In genomic region chr14:52022244-52022708, GRCm38 (mm10) we compare ENCODE assay signal across 8 mouse cellular contexts. TPM values are rescaled to one million over a fixed set of nuclear protein-coding genes. Genes with fewer than 3 reads are reported as not detected.
DNase-seq lines count a peak whose midpoint lies in the region; ATAC-seq and TF ChIP-seq lines count a peak whose summit lies in the region.

No protein-coding gene starts in this region.

- no peaks in the 10 kb centered on the region for H3K9me3 ChIP-seq in hindbrain, embryonic 14.5 days (ENCODE audit: control insufficient read depth, low read length)
- H3K9me3 ChIP-seq in midbrain, embryonic 13.5 days = no peaks in the 10 kb centered on the region

- peak overlapping the region; percentile 71 for H3K27ac ChIP-seq in kidney, adult 2 months (ENCODE audit: insufficient read depth, low read depth, low read length)
- peak overlapping the region; percentile 55; the same call in 1 of the 2 replicates for H3K27ac ChIP-seq in bone marrow macrophage, adult 2 months (ENCODE audit: insufficient read depth, low read depth, low read length)
- peak overlapping the region; percentile 51; the same call in 1 of the 2 replicates for H3K27ac ChIP-seq in hindbrain, embryonic 14.5 days
- no peak overlapping the region for H3K27ac ChIP-seq in midbrain, embryonic 13.5 days

- ATAC-seq in hindbrain, embryonic 14.5 days (ENCODE audit: low FRiP score) = no peak
- no peak for ATAC-seq in midbrain, embryonic 13.5 days

- no peak overlapping the region for H3K9ac ChIP-seq in hindbrain, embryonic 14.5 days
- H3K9ac ChIP-seq in midbrain, embryonic 13.5 days (replicated peaks) = no peak overlapping the region

- H3K4me2 ChIP-seq in hindbrain, embryonic 14.5 days (replicated peaks) = peak overlapping the region; percentile 50
- peak overlapping the region; percentile 48; the same call in 1 of the 2 replicates for H3K4me2 ChIP-seq in midbrain, embryonic 13.5 days (replicated peaks)

- TF ChIP-seq CTCF in kidney, adult 2 months (conservative IDR thresholded peaks at IDR 0.05; ENCODE audit: insufficient read depth, insufficient read length, low read depth, low read length) = no peak
- TF ChIP-seq CTCF in bone marrow macrophage, adult 2 months (IDR thresholded peaks at IDR 0.05; ENCODE audit: low read depth, low read length) = no peak

- H3K27me3 ChIP-seq in kidney, adult 2 months (replicated peaks; ENCODE audit: control insufficient read depth, insufficient read depth, low read length) = no peaks in the 10 kb centered on the region
- H3K27me3 ChIP-seq in hindbrain, embryonic 14.5 days (ENCODE audit: control insufficient read depth, insufficient read depth, low read length) = no peaks in the 10 kb centered on the region
- H3K27me3 ChIP-seq in midbrain, embryonic 13.5 days = no peaks in the 10 kb centered on the region

- peaks cover 21% of the 10 kb centered on the region; the same call in 1 of the 2 replicates for H3K4me1 ChIP-seq in kidney, adult 2 months (ENCODE audit: control insufficient read depth, insufficient read depth, low read length)
- peaks cover 28% of the 10 kb centered on the region for H3K4me1 ChIP-seq in bone marrow macrophage, adult 2 months (ENCODE audit: control insufficient read depth, insufficient read depth, low read length)
- peaks cover 29% of the 10 kb centered on the region for H3K4me1 ChIP-seq in hindbrain, embryonic 14.5 days (replicated peaks; ENCODE audit: control insufficient read depth, insufficient read depth, low read length)
- H3K4me1 ChIP-seq in midbrain, embryonic 13.5 days (replicated peaks) = peaks cover 39% of the 10 kb centered on the region

- WGBS in kidney, adult 2 months = 55% methylated on average over 3 of the region's 3 CpGs
- WGBS in hindbrain, embryonic 14.5 days = 59% methylated on average over 3 of the region's 3 CpGs
- 41% methylated on average over 3 of the region's 3 CpGs for WGBS in midbrain, embryonic 13.5 days

- TF ChIP-seq POLR2A in kidney, adult 2 months (IDR thresholded peaks at IDR 0.05; ENCODE audit: low read depth, low read length) = no peak
- no peak for TF ChIP-seq POLR2A in bone marrow macrophage, adult 2 months (IDR thresholded peaks at IDR 0.05; ENCODE audit: borderline replicate concordance, low read depth, low read length)

- H3K4me3 ChIP-seq in kidney, adult 2 months (ENCODE audit: insufficient read depth, low read depth, low read length) = no peak overlapping the region
- peak overlapping the region; percentile 50; the same call in 1 of the 2 replicates for H3K4me3 ChIP-seq in bone marrow macrophage, adult 2 months (ENCODE audit: insufficient read depth, low read length)
- H3K4me3 ChIP-seq in hindbrain, embryonic 14.5 days (replicated peaks; ENCODE audit: low read length) = no peak overlapping the region
- no peak overlapping the region for H3K4me3 ChIP-seq in midbrain, embryonic 13.5 days (replicated peaks)

- intact Hi-C loops in left cerebral cortex, postnatal 4 days (cut with DNase I) = no loop called here

- DNase-seq in kidney, adult 2 months = no peak
- DNase-seq in kidney, postnatal 10 days = no peak
- no peak for DNase-seq in hindbrain, embryonic 14.5 days (ENCODE audit: low spot score)
- DNase-seq in left cerebral cortex, postnatal 4 days = no peak
- DNase-seq in adrenal gland, postnatal 36 days = no peak
- DNase-seq in cerebellum, adult 11 months = no peak

- H3K36me3 ChIP-seq in kidney, adult 2 months (ENCODE audit: control insufficient read depth, insufficient read depth, low read length) = no peaks in the 10 kb centered on the region
- no peaks in the 10 kb centered on the region for H3K36me3 ChIP-seq in hindbrain, embryonic 14.5 days (replicated peaks; ENCODE audit: control insufficient read depth, insufficient read depth)
- no peaks in the 10 kb centered on the region for H3K36me3 ChIP-seq in midbrain, embryonic 13.5 days

RNA-seq across cellular contexts. Expression of gene Zfp219, which starts 1.7 kb away (rescaled TPM):
- 43.2 and 61.8 TPM in 2 replicates for polyA plus RNA-seq in kidney, adult 2 months (2012; rRNA removed)
- polyA plus RNA-seq in bone marrow macrophage, adult 2 months (2012; ENCODE audit: insufficient read depth, insufficient read length, missing spikeins) = 31.2 and 43.5 TPM in 2 replicates
- 26.4 and 28.7 TPM in 2 replicates for polyA plus RNA-seq in hindbrain, embryonic 14.5 days (2014; fragmentation: Nextera tagmentation; extraction: Ambion mirVana)
- 56.0 and 63.6 TPM in 2 replicates for polyA plus RNA-seq in midbrain, embryonic 13.5 days (2015; fragmentation: Nextera tagmentation; extraction: Ambion mirVana)
- 10 to 100 TPM; 32.3 to 36.7 TPM for total RNA-seq in left cerebral cortex, postnatal 4 days (2021)
- 10 to 100 TPM; 51.9 to 62.1 TPM for total RNA-seq in adrenal gland, postnatal 36 days (2021)

RNA-seq across cellular contexts. Expression of gene Tmem253, which starts 6.8 kb away (rescaled TPM):
- polyA plus RNA-seq in kidney, adult 2 months (2012; rRNA removed) = 2.4 and 2.5 TPM in 2 replicates
- not detected in 2 replicates for polyA plus RNA-seq in bone marrow macrophage, adult 2 months (2012; ENCODE audit: insufficient read depth, insufficient read length, missing spikeins)
- 0.29 and 0.37 TPM in 2 replicates for polyA plus RNA-seq in hindbrain, embryonic 14.5 days (2014; fragmentation: Nextera tagmentation; extraction: Ambion mirVana)
- polyA plus RNA-seq in midbrain, embryonic 13.5 days (2015; fragmentation: Nextera tagmentation; extraction: Ambion mirVana) = 0.82 and 0.92 TPM in 2 replicates
- total RNA-seq in left cerebral cortex, postnatal 4 days (2021) = under 1 TPM in 1 of 2 experiments, not detected in 1; 0.38 TPM
- 1 to 10 TPM; 1.7 to 2.5 TPM for total RNA-seq in adrenal gland, postnatal 36 days (2021)

RNA-seq across cellular contexts. Expression of gene Olfr221, which starts 20.0 kb away (rescaled TPM):
- polyA plus RNA-seq in kidney, adult 2 months (2012; rRNA removed) = not detected in 2 replicates
- polyA plus RNA-seq in bone marrow macrophage, adult 2 months (2012; ENCODE audit: insufficient read depth, insufficient read length, missing spikeins) = not detected in 2 replicates
- polyA plus RNA-seq in hindbrain, embryonic 14.5 days (2014; fragmentation: Nextera tagmentation; extraction: Ambion mirVana) = not detected in 2 replicates
- not detected in 2 replicates for polyA plus RNA-seq in midbrain, embryonic 13.5 days (2015; fragmentation: Nextera tagmentation; extraction: Ambion mirVana)
- total RNA-seq in left cerebral cortex, postnatal 4 days (2021) = not detected
- not detected for total RNA-seq in adrenal gland, postnatal 36 days (2021)

RNA-seq across cellular contexts. Expression of gene Arhgef40, which starts 37.8 kb away (rescaled TPM):
- 36.1 and 37.4 TPM in 2 replicates for polyA plus RNA-seq in kidney, adult 2 months (2012; rRNA removed)
- 4.3 and 5.8 TPM in 2 replicates for polyA plus RNA-seq in bone marrow macrophage, adult 2 months (2012; ENCODE audit: insufficient read depth, insufficient read length, missing spikeins)
- polyA plus RNA-seq in hindbrain, embryonic 14.5 days (2014; fragmentation: Nextera tagmentation; extraction: Ambion mirVana) = 67.2 and 68.8 TPM in 2 replicates
- 82.2 and 86.2 TPM in 2 replicates for polyA plus RNA-seq in midbrain, embryonic 13.5 days (2015; fragmentation: Nextera tagmentation; extraction: Ambion mirVana)
- 10 to 100 TPM; 59.8 to 68.1 TPM for total RNA-seq in left cerebral cortex, postnatal 4 days (2021)
- 10 to 100 TPM; 46.6 to 51.6 TPM for total RNA-seq in adrenal gland, postnatal 36 days (2021)
